Mouse (Mus musculus) A20 (cell line): ENCODE data around the gene Necap2.

ENCODE experiments used
- DNase-seq: peaks from one replicate; pipeline ENCODE4 v3.0.0-alpha.2; 2011; ENCODE audit warnings: low read depth, low spot score

Necap2 gene

GRCm38 (mm10) chr4:141077681-141078509, at the start of gene Necap2:
Necap2 (minus strand) TSS chr4:141078357.
- peak; percentile 96 for DNase-seq

- no peak for DNase-seq
Observed at GRCm38 (mm10) chr4:141123065-141123464, 44.9 kb upstream of the Necap2 start.

- DNase-seq = no peak
Observed at GRCm38 (mm10) chr4:141122663-141123062, 44.5 kb upstream of the Necap2 start.

GRCm38 (mm10) chr4:141120700-141121099, 42.5 kb upstream of the Necap2 start:
- no peak for DNase-seq

GRCm38 (mm10) chr4:141118691-141119090, 40.5 kb upstream of the Necap2 start:
- DNase-seq = no peak

- DNase-seq = no peak
Observed at GRCm38 (mm10) chr4:141115398-141115797, 37.2 kb upstream of the Necap2 start.

- no peak for DNase-seq
Observed at GRCm38 (mm10) chr4:141114521-141114981, 36.4 kb upstream of the Necap2 start.

- no peak for DNase-seq
Observed at GRCm38 (mm10) chr4:141113831-141114230, 35.7 kb upstream of the Necap2 start.

- DNase-seq = no peak
Observed at GRCm38 (mm10) chr4:141108196-141108732, 30.1 kb upstream of the Necap2 start.

- peak; percentile 56 for DNase-seq
Observed at GRCm38 (mm10) chr4:141106526-141107183, 28.5 kb upstream of the Necap2 start.

- peak; percentile 59 for DNase-seq
Observed at GRCm38 (mm10) chr4:141101855-141102254, 23.7 kb upstream of the Necap2 start.

GRCm38 (mm10) chr4:141101291-141101690, 23.1 kb upstream of the Necap2 start:
- no peak for DNase-seq

GRCm38 (mm10) chr4:141099956-141100355, 21.8 kb upstream of the Necap2 start:
- DNase-seq = no peak

GRCm38 (mm10) chr4:141098935-141099334, 20.8 kb upstream of the Necap2 start:
- no peak for DNase-seq

GRCm38 (mm10) chr4:141096710-141097109, 18.6 kb upstream of the Necap2 start:
- DNase-seq = no peak

GRCm38 (mm10) chr4:141095016-141095415, 16.9 kb upstream of the Necap2 start:
- DNase-seq = no peak

- no peak for DNase-seq
Observed at GRCm38 (mm10) chr4:141088714-141089113, 10.6 kb upstream of the Necap2 start.

GRCm38 (mm10) chr4:141088033-141088432, 9.9 kb upstream of the Necap2 start, which contains the start of gene Spata21:
Spata21 (plus strand) TSS chr4:141088333.
- no peak for DNase-seq

GRCm38 (mm10) chr4:141086862-141087261, 8.7 kb upstream of the Necap2 start:
- no peak for DNase-seq

GRCm38 (mm10) chr4:141078510-141079137, 467 bp upstream of the Necap2 start:
- DNase-seq = no peak

GRCm38 (mm10) chr4:141076761-141077506, 1.2 kb downstream of the Necap2 start:
- peak; percentile 91 for DNase-seq
